Mouse (Mus musculus): Measurements from ENCODE around the gene Gm20388. TPM values are rescaled to one million over a fixed set of nuclear protein-coding genes. Genes with fewer than 3 reads are reported as not detected.

Gene Gm20388
- polyA plus RNA-seq, 1 experiment = not detected

DNA sequence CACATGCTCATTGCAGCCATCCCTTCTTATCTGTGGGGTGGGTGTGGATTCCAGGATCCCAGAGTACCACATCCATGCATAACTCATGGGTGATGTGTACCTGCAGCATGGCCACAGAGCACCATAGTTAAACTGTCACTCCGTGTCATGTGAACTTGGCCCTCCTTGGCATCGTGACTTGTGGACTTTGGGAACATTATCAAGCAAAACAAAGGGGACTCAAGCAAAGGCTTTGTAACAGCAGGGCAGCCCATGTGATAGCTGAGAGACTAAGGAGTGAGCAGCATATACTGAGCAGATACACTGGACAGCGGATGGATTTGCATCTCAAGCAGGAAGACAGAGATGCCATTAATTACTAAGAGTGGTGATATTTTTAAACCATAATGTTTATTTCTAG lies 2188.1 kb downstream of the Gm20388 start:
- peaks cover 22% of the 10 kb centered on the region for H3K4me1 ChIP-seq (ENCODE audit: control insufficient read depth, insufficient read depth, low read length)
- no peak for TF ChIP-seq POLR2A (IDR thresholded peaks at IDR 0.05; ENCODE audit: insufficient read depth, low read depth, low read length)
- TF ChIP-seq CTCF (IDR thresholded peaks at IDR 0.05; ENCODE audit: insufficient read depth, low read depth, low read length) = no peak
- WGBS = 77% methylated on average over 3 of the region's 3 CpGs

DNA sequence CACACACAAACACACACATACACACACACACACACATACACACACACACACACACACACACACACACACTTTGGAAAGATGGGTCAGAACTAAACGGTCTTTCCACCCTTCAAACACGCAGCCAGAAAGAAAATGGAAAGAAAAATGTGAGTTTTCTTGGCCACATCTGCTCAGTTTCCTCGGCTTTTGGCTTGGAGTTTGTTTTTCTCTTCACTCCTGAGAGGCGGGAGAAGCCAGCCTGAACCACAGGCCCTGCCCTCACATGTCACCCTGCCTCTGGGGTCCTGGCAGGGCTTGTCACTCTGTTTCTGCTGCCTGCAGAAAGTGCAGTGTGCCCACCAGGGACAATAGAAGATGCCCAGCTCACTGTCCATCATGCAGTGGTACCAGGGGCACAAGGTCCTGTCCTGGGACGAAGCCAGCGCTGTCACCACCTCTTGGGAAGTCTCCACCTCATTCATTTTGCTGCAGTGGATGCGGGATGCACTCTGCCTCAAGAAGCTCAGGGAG lies 2189.1 kb downstream of the Gm20388 start:
- TF ChIP-seq POLR2A (IDR thresholded peaks at IDR 0.05; ENCODE audit: insufficient read depth, low read depth, low read length) = no peak
- TF ChIP-seq CTCF (IDR thresholded peaks at IDR 0.05; ENCODE audit: insufficient read depth, low read depth, low read length) = no peak
- H3K27ac ChIP-seq (ENCODE audit: insufficient read depth, low read depth, low read length) = no peak overlapping the region
- 78% methylated on average over 7 of the region's 7 CpGs for WGBS
- H3K4me1 ChIP-seq (ENCODE audit: control insufficient read depth, insufficient read depth, low read length) = peaks cover 22% of the 10 kb centered on the region
- H3K4me3 ChIP-seq (ENCODE audit: insufficient read depth, low read depth, low read length) = no peak overlapping the region

More for the DNA sequence above, 2188.1 kb downstream of the Gm20388 start:
- no peak overlapping the region for H3K27ac ChIP-seq (ENCODE audit: insufficient read depth, low read depth, low read length)
- no peak overlapping the region for H3K4me3 ChIP-seq (ENCODE audit: insufficient read depth, low read depth, low read length)

DNA sequence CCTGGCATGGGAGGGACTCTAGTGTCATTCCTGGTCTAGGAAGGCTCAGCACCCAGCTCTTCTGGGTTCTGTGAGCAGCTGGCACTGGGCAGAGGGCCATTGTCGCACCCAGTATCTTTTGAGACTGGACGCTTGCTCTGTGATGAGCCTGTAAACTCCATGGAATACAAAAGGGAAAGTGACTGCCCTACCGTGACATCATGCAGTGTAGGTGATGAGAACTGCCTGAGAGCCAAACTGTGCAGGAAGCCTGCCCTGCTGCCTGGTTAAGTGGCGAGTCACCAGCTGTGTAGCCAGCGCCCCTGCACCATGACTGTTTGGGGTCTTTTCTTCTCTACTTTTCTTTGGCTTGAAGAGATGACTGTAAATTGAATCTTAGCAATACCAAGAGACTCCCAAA lies 2191.2 kb downstream of the Gm20388 start:
- Histone ChIP-seq H3K27ac (ENCODE audit: insufficient read depth, low read depth, low read length) (no peak overlapping the region), H3K4me3 (ENCODE audit: insufficient read depth, low read depth, low read length) (no peak overlapping the region), H3K4me1 (ENCODE audit: control insufficient read depth, insufficient read depth, low read length) (peaks cover 26% of the 10 kb centered on the region)
- WGBS = 87% methylated on average over 5 of the region's 5 CpGs
- TF ChIP-seq CTCF (IDR thresholded peaks at IDR 0.05; ENCODE audit: insufficient read depth, low read depth, low read length) (no peak), POLR2A (IDR thresholded peaks at IDR 0.05; ENCODE audit: insufficient read depth, low read depth, low read length) (no peak)

DNA sequence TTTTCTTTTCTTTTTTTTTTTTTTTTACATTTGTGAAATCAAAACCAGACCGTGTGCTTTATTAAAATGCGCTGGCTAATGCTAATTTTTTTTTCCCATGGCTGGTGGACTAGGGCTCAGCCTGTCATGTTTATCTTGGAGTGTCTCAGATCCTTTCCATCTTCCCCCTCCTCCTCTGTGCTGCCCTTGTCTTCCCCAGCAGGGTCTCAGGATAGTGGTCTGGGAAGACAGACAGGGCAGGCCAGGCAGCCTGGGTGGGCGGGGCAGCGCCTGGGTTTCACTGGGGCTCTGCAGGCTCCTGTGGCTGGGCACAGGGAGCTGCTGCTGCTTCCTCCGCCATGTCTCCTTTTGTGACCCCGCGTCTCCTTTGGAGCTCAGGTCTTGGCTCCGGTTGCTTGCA lies 2191.6 kb downstream of the Gm20388 start:
- no peak overlapping the region for H3K27ac ChIP-seq (ENCODE audit: insufficient read depth, low read depth, low read length)
- TF ChIP-seq POLR2A (IDR thresholded peaks at IDR 0.05; ENCODE audit: insufficient read depth, low read depth, low read length) (no peak), CTCF (IDR thresholded peaks at IDR 0.05; ENCODE audit: insufficient read depth, low read depth, low read length) (no peak)
- WGBS = 53% methylated on average over 8 of the region's 8 CpGs
- H3K4me3 ChIP-seq (ENCODE audit: insufficient read depth, low read depth, low read length) = no peak overlapping the region
- H3K4me1 ChIP-seq (ENCODE audit: control insufficient read depth, insufficient read depth, low read length) = peaks cover 26% of the 10 kb centered on the region

DNA sequence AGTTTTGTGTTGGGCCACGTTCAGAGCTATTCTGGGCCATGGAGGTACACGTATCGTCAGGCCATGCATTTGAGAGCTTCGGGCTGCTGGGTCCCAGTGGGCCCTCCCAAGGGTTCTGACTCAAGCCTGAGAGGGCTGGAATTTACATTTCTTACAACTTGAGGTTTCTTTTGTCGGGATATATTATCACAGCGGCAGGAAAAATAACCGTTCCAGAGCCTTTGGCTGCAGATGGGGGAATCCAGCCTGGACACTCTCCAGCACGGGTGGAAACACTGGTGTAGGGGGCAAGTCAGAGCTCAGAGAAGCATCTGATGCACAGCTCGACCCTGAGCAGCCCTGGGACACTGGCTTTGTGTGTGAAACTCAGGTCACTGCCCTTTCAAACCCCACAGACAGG lies 2192.6 kb downstream of the Gm20388 start:
- Histone ChIP-seq H3K27ac (ENCODE audit: insufficient read depth, low read depth, low read length) (no peak overlapping the region), H3K4me3 (ENCODE audit: insufficient read depth, low read depth, low read length) (no peak overlapping the region), H3K4me1 (ENCODE audit: control insufficient read depth, insufficient read depth, low read length) (peaks cover 26% of the 10 kb centered on the region)
- TF ChIP-seq POLR2A (IDR thresholded peaks at IDR 0.05; ENCODE audit: insufficient read depth, low read depth, low read length) (no peak), CTCF (IDR thresholded peaks at IDR 0.05; ENCODE audit: insufficient read depth, low read depth, low read length) (no peak)
- 56% methylated on average over 9 of the region's 9 CpGs for WGBS

DNA sequence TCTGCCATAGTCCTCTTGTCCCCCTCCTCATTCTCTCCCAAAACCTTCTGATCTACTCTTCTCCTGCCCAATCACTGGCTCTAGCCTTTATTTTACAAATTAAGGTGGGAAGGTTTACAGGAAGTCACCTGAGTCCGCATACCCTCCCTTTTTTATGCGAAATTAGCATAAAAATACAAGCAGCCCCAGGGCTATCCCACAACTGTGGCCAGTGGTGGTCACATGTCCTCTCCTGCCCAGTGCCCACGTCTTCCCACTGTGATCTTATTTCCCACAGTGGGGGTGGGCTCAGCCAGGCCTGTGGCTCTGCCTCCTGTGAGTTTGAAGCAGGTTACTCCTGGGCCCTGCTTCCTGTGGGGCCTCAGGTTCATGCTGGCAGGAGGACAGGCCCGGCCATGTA lies 2194.0 kb downstream of the Gm20388 start:
- H3K4me3 ChIP-seq (ENCODE audit: insufficient read depth, low read depth, low read length) = no peak overlapping the region
- WGBS = 91% methylated on average over 4 of the region's 4 CpGs
- TF ChIP-seq CTCF (IDR thresholded peaks at IDR 0.05; ENCODE audit: insufficient read depth, low read depth, low read length) (no peak), POLR2A (IDR thresholded peaks at IDR 0.05; ENCODE audit: insufficient read depth, low read depth, low read length) (no peak)
- no peak overlapping the region for H3K27ac ChIP-seq (ENCODE audit: insufficient read depth, low read depth, low read length)
- peaks cover 26% of the 10 kb centered on the region for H3K4me1 ChIP-seq (ENCODE audit: control insufficient read depth, insufficient read depth, low read length)

DNA sequence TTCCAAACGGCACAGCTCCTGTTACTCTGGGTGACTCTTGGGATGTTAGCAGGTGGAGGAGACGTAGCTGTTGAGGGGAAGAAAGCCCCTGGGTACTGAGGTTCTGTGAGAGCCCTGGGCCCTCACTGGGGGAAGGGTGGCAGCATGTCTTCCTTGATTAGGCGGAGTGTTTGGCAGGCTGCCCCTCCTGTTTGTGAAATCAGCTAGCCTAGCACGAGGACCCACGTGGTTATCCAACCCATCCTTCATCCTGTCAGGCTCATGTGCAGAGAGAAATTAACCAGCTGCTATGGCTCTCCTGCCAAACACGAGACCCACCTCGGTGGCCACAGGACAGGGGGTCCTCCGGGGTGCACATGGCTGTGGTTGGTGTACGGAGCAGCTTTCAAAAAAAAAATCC lies 2195.6 kb downstream of the Gm20388 start:
- TF ChIP-seq POLR2A (IDR thresholded peaks at IDR 0.05; ENCODE audit: insufficient read depth, low read depth, low read length) (no peak), CTCF (IDR thresholded peaks at IDR 0.05; ENCODE audit: insufficient read depth, low read depth, low read length) (no peak)
- H3K4me3 ChIP-seq (ENCODE audit: insufficient read depth, low read depth, low read length) = no peak overlapping the region
- WGBS = 47% methylated on average over 9 of the region's 9 CpGs
- H3K27ac ChIP-seq (ENCODE audit: insufficient read depth, low read depth, low read length) = no peak overlapping the region
- H3K4me1 ChIP-seq (ENCODE audit: control insufficient read depth, insufficient read depth, low read length) = peaks cover 32% of the 10 kb centered on the region

DNA sequence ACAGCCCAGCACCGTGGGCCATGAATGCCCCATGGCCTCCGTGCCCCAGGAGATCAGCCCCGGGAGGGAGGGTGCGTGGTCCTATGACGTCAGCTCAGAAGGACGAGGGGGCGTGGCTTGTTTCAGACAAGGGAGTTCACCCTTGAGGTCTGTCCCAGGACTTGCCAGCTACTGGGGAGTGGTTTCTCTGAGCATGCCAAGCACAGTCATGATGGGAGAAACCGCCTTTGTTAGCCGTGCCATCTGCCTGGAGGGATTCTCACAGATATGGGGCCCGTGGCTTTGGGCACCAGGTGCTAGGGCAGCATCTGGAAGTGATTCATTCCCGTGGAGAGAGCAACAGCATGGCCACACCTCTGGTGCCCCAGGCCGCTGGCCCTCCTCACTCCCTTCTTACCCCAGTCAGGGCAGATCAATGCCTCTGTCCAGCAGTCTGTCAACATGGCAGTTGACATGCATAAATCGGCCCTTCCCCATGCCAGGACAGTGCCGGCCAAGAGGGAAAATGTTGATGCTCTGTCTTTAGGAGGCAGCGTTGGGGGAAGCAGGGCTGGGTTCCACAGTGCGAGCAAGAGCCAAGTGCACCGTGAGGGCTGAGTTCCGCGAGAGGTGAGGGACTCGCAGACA lies 2199.7 kb downstream of the Gm20388 start:
- TF ChIP-seq POLR2A (IDR thresholded peaks at IDR 0.05; ENCODE audit: insufficient read depth, low read depth, low read length) (no peak), CTCF (IDR thresholded peaks at IDR 0.05; ENCODE audit: insufficient read depth, low read depth, low read length) (no peak)
- H3K4me3 ChIP-seq (ENCODE audit: insufficient read depth, low read depth, low read length) = no peak overlapping the region
- WGBS = 37% methylated on average over 20 of the region's 20 CpGs
- H3K27ac ChIP-seq (ENCODE audit: insufficient read depth, low read depth, low read length) = peak overlapping the region; percentile 84
- H3K4me1 ChIP-seq (ENCODE audit: control insufficient read depth, insufficient read depth, low read length) = peaks cover 33% of the 10 kb centered on the region

DNA sequence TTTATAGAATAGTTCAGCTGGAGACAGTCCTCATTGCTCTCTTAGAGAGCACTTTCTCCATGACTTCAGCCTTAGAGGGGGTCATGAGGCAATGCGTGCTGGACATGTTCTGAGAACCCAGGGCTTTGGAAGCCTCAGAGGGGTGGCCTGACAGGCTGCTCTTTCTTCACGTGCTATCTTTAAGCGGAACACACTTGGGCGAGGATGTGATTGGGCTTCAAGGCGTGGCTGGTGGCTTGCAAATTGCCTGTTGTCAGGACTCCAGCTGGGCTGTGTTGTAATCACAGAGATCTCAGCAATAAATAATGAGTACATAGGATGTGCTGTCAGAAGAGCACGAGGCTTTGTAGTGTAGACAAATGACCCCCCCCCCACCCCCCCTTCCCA lies 2200.2 kb downstream of the Gm20388 start:
- 22% methylated on average over 6 of the region's 6 CpGs for WGBS
- H3K4me3 ChIP-seq (ENCODE audit: insufficient read depth, low read depth, low read length) = no peak overlapping the region
- H3K27ac ChIP-seq (ENCODE audit: insufficient read depth, low read depth, low read length) = peak overlapping the region; percentile 84
- no peak for TF ChIP-seq POLR2A (IDR thresholded peaks at IDR 0.05; ENCODE audit: insufficient read depth, low read depth, low read length)
- peaks cover 33% of the 10 kb centered on the region for H3K4me1 ChIP-seq (ENCODE audit: control insufficient read depth, insufficient read depth, low read length)

Measured in olfactory bulb, adult 2 months (tissue).